7 mouse cellular contexts compared by ENCODE assay signal in genomic region chr2:28206472-28206871, GRCm38 (mm10). TPM values are rescaled to one million over a fixed set of nuclear protein-coding genes. Genes with fewer than 3 reads are reported as not detected.
DNase-seq lines count a peak whose midpoint lies in the region; ATAC-seq and TF ChIP-seq lines count a peak whose summit lies in the region.

No protein-coding gene starts in this region.

- no peak for TF ChIP-seq CTCF in left cerebral cortex, adult 2 months (IDR thresholded peaks at IDR 0.05)
- no peak for TF ChIP-seq CTCF in embryonic fibroblast, embryonic 13.5 days (IDR thresholded peaks at IDR 0.05; ENCODE audit: borderline replicate concordance, insufficient read depth, low read length)

- 13% methylated on average over 11 of the region's 11 CpGs for WGBS in limb, embryonic 15.5 days
- WGBS in stomach, embryonic 14.5 days = 13% methylated on average over 11 of the region's 11 CpGs

- no peaks in the 10 kb centered on the region for H3K9me3 ChIP-seq in limb, embryonic 15.5 days
- H3K9me3 ChIP-seq in stomach, embryonic 14.5 days (ENCODE audit: control insufficient read depth, low read depth, low read length) = no peaks in the 10 kb centered on the region

- H3K36me3 ChIP-seq in limb, embryonic 15.5 days = peaks cover 3% of the 10 kb centered on the region; the same call in 1 of the 2 replicates
- no peaks in the 10 kb centered on the region for H3K36me3 ChIP-seq in stomach, embryonic 14.5 days (ENCODE audit: control insufficient read depth, insufficient read depth, low read length)

- no peak for DNase-seq in left cerebral cortex, adult 2 months (ENCODE audit: extremely low spot score in 1 of 2, low spot score in 2 of 2)
- no peak for DNase-seq in left cerebral cortex, postnatal 10 days (ENCODE audit: extremely low spot score in 1 of 2, low spot score in 2 of 2)
- DNase-seq in gastrocnemius, adult 18-20 months (ENCODE audit: low spot score) = no peak

- peak overlapping the region; percentile 70; the same call in 1 of the 2 replicates for H3K9ac ChIP-seq in limb, embryonic 15.5 days
- no peak overlapping the region for H3K9ac ChIP-seq in stomach, embryonic 14.5 days (replicated peaks; ENCODE audit: low read depth, low read length)

- H3K27me3 ChIP-seq in limb, embryonic 15.5 days = peaks cover 6% of the 10 kb centered on the region; the same call in 1 of the 2 replicates
- H3K27me3 ChIP-seq in stomach, embryonic 14.5 days (ENCODE audit: control insufficient read depth, insufficient read depth, low read length) = 0 out of 2 replicates have a peak, but pooled peaks cover 2% of the 10 kb centered on the region

- H3K4me2 ChIP-seq in limb, embryonic 15.5 days = peak overlapping the region; percentile 97
- peak overlapping the region; percentile 99 for H3K4me2 ChIP-seq in stomach, embryonic 14.5 days (replicated peaks; ENCODE audit: low read depth, low read length)

- no peak for TF ChIP-seq POLR2A in embryonic fibroblast, embryonic 13.5 days (IDR thresholded peaks at IDR 0.05; ENCODE audit: low read depth, low read length)

- no peaks in the 10 kb centered on the region for H3K4me1 ChIP-seq in embryonic fibroblast, embryonic 13.5 days (ENCODE audit: control insufficient read depth, insufficient read depth, low read length)
- peaks cover 24% of the 10 kb centered on the region for H3K4me1 ChIP-seq in limb, embryonic 15.5 days
- H3K4me1 ChIP-seq in stomach, embryonic 14.5 days (ENCODE audit: control insufficient read depth, insufficient read depth, low read length) = peaks cover 11% of the 10 kb centered on the region; the same call in 1 of the 2 replicates

- peak overlapping the region; percentile 91 for H3K27ac ChIP-seq in left cerebral cortex, adult 2 months
- H3K27ac ChIP-seq in embryonic fibroblast, embryonic 13.5 days (ENCODE audit: insufficient read depth, low read length) = no peak overlapping the region
- H3K27ac ChIP-seq in limb, embryonic 15.5 days = no peak overlapping the region
- H3K27ac ChIP-seq in stomach, embryonic 14.5 days (ENCODE audit: low read length) = no peak overlapping the region

- ATAC-seq in limb, embryonic 15.5 days (ENCODE audit: insufficient number of reproducible peaks, low FRiP score, low TSS enrichment, low read depth) = no peak
- no peak for ATAC-seq in stomach, embryonic 14.5 days (ENCODE audit: insufficient number of reproducible peaks, insufficient read depth, low FRiP score, low read depth)
- ATAC-seq in megakaryocyte-erythroid progenitor cell, adult 5-6 weeks (replicated peaks; ENCODE audit: low FRiP score, low TSS enrichment, poor library complexity, severe bottlenecking) = no peak

- intact Hi-C loops in left cerebral cortex, adult 2 months (cut with DNase I) = loop anchor here (5.0 kb wide), 1 partner anchor 71 kb away; no protein-coding TSS in a partner anchor
- intact Hi-C loops in left cerebral cortex, postnatal 10 days (cut with DNase I) = loop anchor here (5.0 kb wide), 1 partner anchor 101 kb away; no protein-coding TSS in a partner anchor

- peak overlapping the region; percentile 88 for H3K4me3 ChIP-seq in left cerebral cortex, adult 2 months
- 0 out of 2 replicates have a peak overlapping the region, but pooled peaks have one; percentile 43 for H3K4me3 ChIP-seq in embryonic fibroblast, embryonic 13.5 days (ENCODE audit: insufficient read depth, low read length)
- peak overlapping the region; percentile 57 for H3K4me3 ChIP-seq in limb, embryonic 15.5 days
- H3K4me3 ChIP-seq in stomach, embryonic 14.5 days (ENCODE audit: low read depth, low read length) = peak overlapping the region; percentile 55

RNA-seq across cellular contexts. Expression of gene Olfm1, which starts 13.7 kb away (rescaled TPM):
- total RNA-seq in left cerebral cortex, adult 2 months (2021) = 1,000 to 10,000 TPM; 1,521 to 1,595 TPM
- total RNA-seq in left cerebral cortex, postnatal 10 days (2021) = 100 to 1,000 TPM; 821 to 879 TPM
- 16.6 and 19.6 TPM in 2 replicates for polyA plus RNA-seq in embryonic fibroblast, embryonic 13.5 days (2011; ENCODE audit: insufficient read length, low read depth, missing spikeins)
- 21.2 and 22.1 TPM in 2 replicates for polyA plus RNA-seq in limb, embryonic 15.5 days (2015; fragmentation: Nextera tagmentation; extraction: Ambion mirVana)
- 18.8 and 21.4 TPM in 2 replicates for polyA plus RNA-seq in stomach, embryonic 14.5 days (2014; fragmentation: Nextera tagmentation; extraction: Ambion mirVana)
- 1.7 and 4.4 TPM in 2 replicates for total RNA-seq in megakaryocyte-erythroid progenitor cell, adult 5-6 weeks (2014; fragmentation: Nextera tagmentation)
- total RNA-seq in megakaryocyte-erythroid progenitor cell, adult 5-6 weeks (2017) = 3.3 and 3.6 TPM in 2 replicates
- total RNA-seq in gastrocnemius, adult 18-20 months (2021) = 10 to 100 TPM in 1 of 2 experiments, 1 to 10 TPM in 1; 6.0 to 14.3 TPM

Comparison
In these comparisons a context has a peak if more than half of its experiments do, and no peak if none do; other contexts are left out.
1. RNA of gene Olfm1, which starts 13.7 kb away (total RNA-seq): 1,521 to 1,595 TPM in left cerebral cortex, adult 2 months and 821 to 879 TPM in left cerebral cortex, postnatal 10 days; 6.0 to 14.3 TPM in gastrocnemius, adult 18-20 months and 1.7 to 4.4 TPM in megakaryocyte-erythroid progenitor cell, adult 5-6 weeks; every median in the first group is over 10 times any median in the second.
2. Peak in every context shown above with its lines, with median percentiles within 50 percentile points of each other: H3K4me3 ChIP-seq.